Mouse (Mus musculus) cerebral cortex, adult 2 months (tissue): ENCODE data around the gene Disc1.

Source experiments
- WGBS: fragments of 180-500 bp; shearing (Covaris S2); methylation state at CpG from one replicate; pipeline ENCODE4 v1.1.7; 2018; 5-methylcytosine and 5-hydroxymethylcytosine counted together

Gene Disc1

GRCm38 (mm10) chr8:125258806-125259500 is 205.0 kb downstream of the Disc1 start:
- WGBS = 90% methylated on average over 8 of the region's 8 CpGs

GRCm38 (mm10) chr8:125268181-125268705 is 214.2 kb downstream of the Disc1 start:
- 32% methylated on average over 6 of the region's 6 CpGs for WGBS

- 81% methylated on average over 7 of the region's 7 CpGs for WGBS
Measured at GRCm38 (mm10) chr8:125270292-125270691, 216.3 kb downstream of the Disc1 start.

- WGBS = 79% methylated on average over 5 of the region's 5 CpGs
Measured at GRCm38 (mm10) chr8:125271357-125271756, 217.4 kb downstream of the Disc1 start.

GRCm38 (mm10) chr8:125272089-125272866 is 218.3 kb downstream of the Disc1 start:
- WGBS = 74% methylated on average over 13 of the region's 13 CpGs

GRCm38 (mm10) chr8:125277071-125277682 is 223.2 kb downstream of the Disc1 start:
- WGBS = 70% methylated on average over 11 of the region's 11 CpGs

GRCm38 (mm10) chr8:125279156-125279555 is 225.2 kb downstream of the Disc1 start:
- 69% methylated on average over 2 of the region's 2 CpGs for WGBS

- WGBS = 90% methylated on average over 4 of the region's 4 CpGs
Measured at GRCm38 (mm10) chr8:125279892-125280291, 225.9 kb downstream of the Disc1 start.

- 59% methylated on average over 7 of the region's 7 CpGs for WGBS
Measured at GRCm38 (mm10) chr8:125282531-125282930, 228.5 kb downstream of the Disc1 start.

GRCm38 (mm10) chr8:125283542-125283941 is 229.5 kb downstream of the Disc1 start:
- 92% methylated on average over 6 of the region's 6 CpGs for WGBS

- 78% methylated on average over 4 of the region's 4 CpGs for WGBS
Measured at GRCm38 (mm10) chr8:125284875-125285274, 230.9 kb downstream of the Disc1 start.

GRCm38 (mm10) chr8:125285391-125285790 is 231.4 kb downstream of the Disc1 start:
- WGBS = 73% methylated on average over 8 of the region's 8 CpGs

- WGBS = 73% methylated on average over 12 of the region's 12 CpGs
Measured at GRCm38 (mm10) chr8:125285966-125286681, 232.1 kb downstream of the Disc1 start.

- WGBS = 78% methylated on average over 4 of the region's 4 CpGs
Measured at GRCm38 (mm10) chr8:125287311-125287710, 233.3 kb downstream of the Disc1 start.

GRCm38 (mm10) chr8:125287841-125288341 is 233.9 kb downstream of the Disc1 start:
- 66% methylated on average over 7 of the region's 7 CpGs for WGBS

- WGBS = 77% methylated on average over 10 of the region's 10 CpGs
Measured at GRCm38 (mm10) chr8:125291506-125291905, 237.5 kb downstream of the Disc1 start.

- WGBS = 77% methylated on average over 22 of the region's 22 CpGs
Measured at GRCm38 (mm10) chr8:125291932-125292717, 238.1 kb downstream of the Disc1 start.

- WGBS = 25% methylated on average over 8 of the region's 8 CpGs
Measured at GRCm38 (mm10) chr8:125292933-125293591, 239.1 kb downstream of the Disc1 start.

- 26% methylated on average over 4 of the region's 4 CpGs for WGBS
Measured at GRCm38 (mm10) chr8:125299248-125299647, 245.3 kb downstream of the Disc1 start.

- 85% methylated on average over 8 of the region's 8 CpGs for WGBS
Measured at GRCm38 (mm10) chr8:125301931-125302361, 248.0 kb downstream of the Disc1 start.
